Mouse (Mus musculus) brain, embryonic 14.5 days (tissue): Measurements from ENCODE around the gene Fmnl2.

Source experiments
- CTCF ChIP-seq: fragments of 200-500 bp; IDR thresholded peaks from 2 replicates; pipeline ENCODE4 v1.5.1; 2012; ENCODE audit warnings: inconsistent platforms, mild to moderate bottlenecking, moderate library complexity, borderline replicate concordance; ENCODE audit not compliant: insufficient read depth, insufficient read length; ENCODE audit errors: extremely low read depth
- POLR2A ChIP-seq: fragments of 200-500 bp; IDR thresholded peaks from 2 replicates; pipeline ENCODE4 v1.6.1; 2012; ENCODE audit warnings: mild to moderate bottlenecking, inconsistent platforms, borderline replicate concordance; ENCODE audit not compliant: poor library complexity, insufficient read depth, insufficient read length, severe bottlenecking; ENCODE audit errors: extremely low read depth

DNA sequence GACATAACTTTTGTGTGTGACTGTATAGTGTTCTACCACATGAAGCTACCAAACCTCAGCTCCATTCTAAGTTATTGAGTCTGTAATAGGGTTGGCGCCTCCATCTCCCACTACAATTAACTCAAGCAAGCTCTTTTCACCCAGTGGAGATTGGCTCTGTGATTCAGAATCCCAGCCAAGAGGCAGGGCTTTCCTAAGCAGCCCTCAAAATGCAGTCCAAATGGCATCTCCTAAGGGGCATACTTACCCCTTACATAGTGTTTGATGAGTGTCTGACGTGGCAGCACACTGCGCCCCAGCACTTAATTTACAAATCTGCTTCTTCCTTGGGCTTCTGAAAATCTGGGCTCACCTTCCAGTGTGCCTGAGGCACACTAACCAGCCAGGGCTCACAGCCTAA, 17.8 kb upstream of the Fmnl2 start:
- TF ChIP-seq CTCF (no peak), POLR2A (no peak)
